Mouse (Mus musculus) stomach, adult 2 months (tissue): ENCODE data around the gene Aqp6. TPM values are rescaled to one million over a fixed set of nuclear protein-coding genes. Genes with fewer than 3 reads are reported as not detected.

Experiments
- polyA plus RNA-seq: library from polyadenylated mRNA; depleted of rRNA; stranded (reverse); fragments of >200 nt; gene quantifications from 2 replicates; pipeline ENCODE4 v1.2.3, GENCODE M21; 2012; rRNA removed

Aqp6 gene
- polyA plus RNA-seq = not detected in 2 replicates

GRCm38 (mm10) chr15:99600986-99601822 is at the start of gene Aqp6:
TSS of gene Aqp6 (plus strand) at chr15:99601400.

GRCm38 (mm10) chr15:99578802-99579485 is 22.3 kb upstream of the Aqp6 start, which contains the start of gene Aqp2:
TSS of gene Aqp2 (plus strand) at chr15:99579055.

DNA sequence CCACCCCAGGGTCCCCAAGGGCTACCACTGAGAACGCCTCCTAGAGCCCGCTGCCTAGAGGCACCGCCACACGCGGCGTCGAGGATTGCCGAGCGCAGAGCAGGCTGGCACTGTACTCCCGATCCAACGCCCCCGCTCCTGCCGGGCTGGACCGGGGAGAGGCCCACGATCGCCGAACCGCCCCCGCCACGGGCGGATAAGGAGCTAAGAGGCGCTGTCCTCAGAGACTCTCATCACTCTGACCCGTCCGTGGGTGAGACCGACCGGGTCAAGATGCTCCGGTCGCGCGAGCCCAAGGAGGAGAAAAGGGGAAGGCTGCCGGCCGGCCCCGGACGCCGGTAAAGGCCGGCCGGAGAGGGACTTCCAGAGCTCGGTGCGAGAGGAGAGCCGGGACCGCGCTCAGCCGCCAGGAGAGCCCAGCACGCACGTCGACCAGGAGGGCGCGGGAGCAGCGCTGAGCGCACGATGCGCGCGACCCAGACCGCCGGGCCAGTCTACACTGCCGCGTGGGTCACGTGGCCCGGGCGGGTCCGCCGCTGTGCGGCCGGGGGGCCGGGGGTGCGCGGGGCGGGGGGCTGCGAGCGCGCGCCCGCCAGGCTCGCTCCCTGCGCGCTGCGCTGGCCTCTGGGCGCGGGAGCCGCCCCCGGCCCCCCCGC is 10.6 kb upstream of the Aqp6 start, which contains the start of gene Aqp5:
Gene Aqp5 (plus strand): TSS at position 354 of the 656 bp plus-strand sequence.

DNA sequence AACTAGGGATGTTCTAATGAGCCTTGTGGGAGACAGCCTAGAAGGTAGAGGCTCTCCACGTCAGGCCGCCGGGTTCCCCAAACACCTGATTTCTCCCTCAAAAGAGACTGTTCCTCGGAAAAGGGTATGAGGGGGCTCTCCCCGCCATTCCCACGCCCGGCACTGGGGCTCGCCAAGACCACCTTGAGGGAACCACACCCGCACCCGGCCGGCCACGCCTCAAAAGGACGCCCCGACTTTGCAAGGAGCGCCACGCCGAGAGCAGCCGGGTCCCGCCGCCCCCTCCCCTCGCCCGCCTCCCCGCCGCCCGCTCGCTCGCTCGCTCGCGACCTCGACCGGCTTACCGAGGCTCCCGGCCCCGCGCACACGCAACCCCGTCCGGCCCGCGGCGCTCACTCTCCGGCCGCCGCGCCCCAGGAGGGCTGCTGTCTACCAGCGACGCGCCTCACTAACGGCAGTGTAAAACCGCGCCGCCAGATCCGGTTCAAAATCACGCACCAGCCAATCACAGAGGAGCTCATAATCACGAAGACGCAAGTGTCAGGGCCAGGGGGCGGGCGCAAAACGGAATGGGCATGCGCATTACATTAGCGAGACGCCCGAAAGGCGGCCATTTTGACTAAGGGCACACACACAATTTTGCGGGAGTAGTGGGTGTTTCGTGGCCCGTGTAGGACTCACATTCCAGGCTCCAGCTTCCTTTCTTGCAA is 50.1 kb downstream of the Aqp6 start, which contains the start of gene Racgap1:
Gene Racgap1 (minus strand): TSS at position 494 of the 710 bp plus-strand sequence.

Other genes starting within 250 kb of the Aqp6 start
- 5.1 and 5.4 TPM in 2 replicates for gene Fmnl3, start 230.9 kb upstream of the Aqp6 start, polyA plus RNA-seq
- gene Tmbim6, start 208.5 kb upstream of the Aqp6 start, polyA plus RNA-seq = 337 and 487 TPM in 2 replicates
- gene Nckap5l, start 143.7 kb upstream of the Aqp6 start, polyA plus RNA-seq = 2.6 and 2.9 TPM in 2 replicates
- gene Bcdin3d, start 126.7 kb upstream of the Aqp6 start, polyA plus RNA-seq = 2.7 and 2.9 TPM in 2 replicates
- 0.46 and 0.67 TPM in 2 replicates for gene Faim2, start 73.2 kb upstream of the Aqp6 start, polyA plus RNA-seq
- 0.43 TPM in 1 of 2 replicates, not detected in the other for gene Aqp2, start 22.3 kb upstream of the Aqp6 start, polyA plus RNA-seq
- gene Aqp5, start 10.6 kb upstream of the Aqp6 start, polyA plus RNA-seq = 22.6 and 90.4 TPM in 2 replicates
- 3.8 and 5.4 TPM in 2 replicates for gene Racgap1, start 50.3 kb downstream of the Aqp6 start, polyA plus RNA-seq
- 0.18 TPM in 1 of 2 replicates, not detected in the other for gene Asic1, start 69.0 kb downstream of the Aqp6 start, polyA plus RNA-seq
- 10.7 and 11.8 TPM in 2 replicates for gene Smarcd1, start 100.7 kb downstream of the Aqp6 start, polyA plus RNA-seq
- not detected in 2 replicates for gene Gm17349, start 104.1 kb downstream of the Aqp6 start, polyA plus RNA-seq
- 26.2 and 29.9 TPM in 2 replicates for gene Gpd1, start 116.1 kb downstream of the Aqp6 start, polyA plus RNA-seq
- gene Cox14, start 124.2 kb downstream of the Aqp6 start, polyA plus RNA-seq = 141 and 223 TPM in 2 replicates
- 4.3 and 5.5 TPM in 2 replicates for gene Cers5, start 171.5 kb downstream of the Aqp6 start, polyA plus RNA-seq